In genomic region chr5:114146028-114146888, GRCm38 (mm10) we compare ENCODE assay signal across 10 mouse cellular contexts. TPM values are rescaled to one million over a fixed set of nuclear protein-coding genes. Genes with fewer than 3 reads are reported as not detected.
DNase-seq lines count a peak whose midpoint lies in the region; ATAC-seq and TF ChIP-seq lines count a peak whose summit lies in the region.
"Had no signal": no experiment of that assay in that cellular context is flagged by ENCODE, and none has a peak within 500 bp of the region (broad histone marks: within the 10 kb centered on the region; RNA-seq: fewer than 3 reads in every experiment).

Gene Acacb (plus strand): TSS chr5:114146535.

- H3K27me3 ChIP-seq in lung, embryonic 14.5 days (ENCODE audit: insufficient read depth, low read length), result no peaks in the 10 kb centered on the region
- H3K27me3 ChIP-seq in small intestine, adult 2 months (ENCODE audit: control insufficient read depth, insufficient read depth, low read length), result no peaks in the 10 kb centered on the region
- no peaks in the 10 kb centered on the region for H3K27me3 ChIP-seq in midbrain, embryonic 16.5 days (ENCODE audit: control insufficient read depth, insufficient read depth, low read depth, low read length)
- H3K27me3 ChIP-seq: embryonic facial prominence, embryonic 12.5 days had no signal

- 0 out of 2 replicates have a peak within 1 kb of the TSS, but pooled peaks have one; percentile 23 for H3K9ac ChIP-seq in lung, embryonic 14.5 days
- no peak within 1 kb of the TSS for H3K9ac ChIP-seq in midbrain, embryonic 16.5 days (ENCODE audit: low read depth, low read length)
- H3K9ac ChIP-seq: embryonic facial prominence, embryonic 12.5 days had no signal

- TF ChIP-seq CTCF in lung, embryonic 14.5 days (IDR thresholded peaks at IDR 0.05; ENCODE audit: low read depth), result no peak
- TF ChIP-seq CTCF in small intestine, adult 2 months (IDR thresholded peaks at IDR 0.05; ENCODE audit: extremely low read depth, insufficient read length, insufficient replicate concordance, low read depth, low read length), result no peak

- ATAC-seq in lung, embryonic 14.5 days (ENCODE audit: insufficient read depth), result no peak
- ATAC-seq in midbrain, embryonic 16.5 days, result no peak

- no peaks in the 10 kb centered on the region for H3K36me3 ChIP-seq in lung, embryonic 14.5 days (ENCODE audit: insufficient read depth)
- no peaks in the 10 kb centered on the region for H3K36me3 ChIP-seq in small intestine, adult 2 months (ENCODE audit: control insufficient read depth, insufficient read depth, low read length)
- no peaks in the 10 kb centered on the region for H3K36me3 ChIP-seq in midbrain, embryonic 16.5 days (ENCODE audit: control insufficient read depth, insufficient read depth, low read length)
- H3K36me3 ChIP-seq: embryonic facial prominence, embryonic 12.5 days had no signal

- no peaks in the 10 kb centered on the region for H3K9me3 ChIP-seq in lung, embryonic 14.5 days (ENCODE audit: low read depth, low read length)
- H3K9me3 ChIP-seq in midbrain, embryonic 16.5 days (replicated peaks; ENCODE audit: control insufficient read depth, low read length, poor library complexity, severe bottlenecking), result no peaks in the 10 kb centered on the region

- DNase-seq in lung, embryonic 14.5 days, result no peak
- no peak for DNase-seq in lung, postnatal 10 days
- peak; percentile 54 to 72 for DNase-seq in gastrocnemius, adult 8-10 months (ENCODE audit: low spot score in 2 of 2)
- peak; percentile 66 for DNase-seq in heart, postnatal 4 days
- no peak for DNase-seq in natural killer cell, adult 2 months (ENCODE audit: low spot score in 2 of 2)
- no peak for DNase-seq in frontal cortex, postnatal 14 days (ENCODE audit: low spot score in 2 of 2)
- DNase-seq: lung, adult 18-20 months had no signal

- H3K4me3 ChIP-seq in lung, embryonic 14.5 days (ENCODE audit: low read depth, low read length), result no peak within 1 kb of the TSS
- H3K4me3 ChIP-seq in small intestine, adult 2 months (ENCODE audit: low read depth, low read length), result no peak within 1 kb of the TSS
- no peak within 1 kb of the TSS for H3K4me3 ChIP-seq in midbrain, embryonic 16.5 days (ENCODE audit: low read depth, low read length)
- H3K4me3 ChIP-seq: embryonic facial prominence, embryonic 12.5 days had no signal

- no peak within 1 kb of the TSS for H3K4me2 ChIP-seq in lung, embryonic 14.5 days
- H3K4me2 ChIP-seq in midbrain, embryonic 16.5 days (ENCODE audit: low read length), result no peak within 1 kb of the TSS
- H3K4me2 ChIP-seq: embryonic facial prominence, embryonic 12.5 days had no signal

- no peak for TF ChIP-seq POLR2A in small intestine, adult 2 months (IDR thresholded peaks at IDR 0.05; ENCODE audit: low read depth, low read length)

- H3K4me1 ChIP-seq in lung, embryonic 14.5 days (ENCODE audit: insufficient read depth), result no peaks in the 10 kb centered on the region
- peaks cover 23% of the 10 kb centered on the region for H3K4me1 ChIP-seq in small intestine, adult 2 months (ENCODE audit: control insufficient read depth, insufficient read depth, insufficient read length, low read length)
- peaks cover 6% of the 10 kb centered on the region; the same call in 1 of the 2 replicates for H3K4me1 ChIP-seq in midbrain, embryonic 16.5 days (ENCODE audit: control insufficient read depth, insufficient read depth, low read length)

- peak within 1 kb of the TSS; percentile 16; the same call in 1 of the 2 replicates for H3K27ac ChIP-seq in lung, embryonic 14.5 days (ENCODE audit: low read depth)
- H3K27ac ChIP-seq in small intestine, adult 2 months (ENCODE audit: insufficient read depth, low read depth, low read length), result 0 out of 2 replicates have a peak within 1 kb of the TSS, but pooled peaks have one; percentile 19
- no peak within 1 kb of the TSS for H3K27ac ChIP-seq in midbrain, embryonic 16.5 days (ENCODE audit: low read length)
- H3K27ac ChIP-seq: embryonic facial prominence, embryonic 12.5 days had no signal

- WGBS in lung, embryonic 14.5 days, result 34% methylated on average over 19 of the region's 19 CpGs
- 24% methylated on average over 19 of the region's 19 CpGs for WGBS in small intestine, adult 2 months
- 51% methylated on average over 19 of the region's 19 CpGs for WGBS in midbrain, embryonic 16.5 days

RNA-seq across cellular contexts. Expression of gene Acacb, which starts in this region (rescaled TPM):
- 1.7 and 2.3 TPM in 2 replicates for polyA plus RNA-seq in lung, embryonic 14.5 days (2014; fragmentation: Nextera tagmentation; extraction: Ambion mirVana)
- 100 to 1,000 TPM; 163 to 191 (median 187) TPM for total RNA-seq in gastrocnemius, adult 8-10 months (2022)
- total RNA-seq in heart, postnatal 4 days (2021), result 100 to 1,000 TPM; 101 to 102 TPM
- polyA plus RNA-seq in small intestine, adult 2 months (2012; rRNA removed), result 3.1 and 5.9 TPM in 2 replicates
- 5.1 and 5.2 TPM in 2 replicates for polyA plus RNA-seq in midbrain, embryonic 16.5 days (2015; fragmentation: Nextera tagmentation; extraction: Ambion mirVana)

Comparison
In these comparisons a context has a peak if more than half of its experiments do, and no peak if none do; other contexts are left out.
1. DNase-seq: peak in gastrocnemius, adult 8-10 months (2 of 2) and heart, postnatal 4 days (single experiment); none in lung, embryonic 14.5 days (single experiment), lung, postnatal 10 days (single experiment), natural killer cell, adult 2 months (0 of 2) and frontal cortex, postnatal 14 days (0 of 2).